20 mouse cellular contexts compared by ENCODE assay signal in the genomic region with DNA sequence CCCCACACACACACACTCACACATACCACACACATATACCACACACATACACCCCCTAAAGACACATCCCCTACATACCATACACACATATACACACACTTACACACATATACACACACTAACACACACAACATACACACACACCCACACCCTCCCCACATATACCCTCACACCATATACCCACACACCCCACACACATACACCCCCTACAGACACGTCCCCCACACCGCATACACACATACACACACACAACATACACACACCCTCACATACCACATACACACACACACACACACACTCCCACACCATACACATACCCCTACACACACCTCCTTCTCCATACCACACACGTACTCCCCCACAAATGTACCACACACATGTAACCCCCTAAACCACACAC. TPM values are rescaled to one million over a fixed set of nuclear protein-coding genes. Genes with fewer than 3 reads are reported as not detected.
A peak's percentile ranks its signal among the peaks of the same experiment; 100 is the strongest.
DNase-seq lines count a peak whose midpoint lies in the region; ATAC-seq and TF ChIP-seq lines count a peak whose summit lies in the region.
"Had no signal": no experiment of that assay in that cellular context is flagged by ENCODE, and none has a peak within 500 bp of the region (broad histone marks: within the 10 kb centered on the region; RNA-seq: fewer than 3 reads in every experiment).

No protein-coding gene starts in this region.

- H3K36me3 ChIP-seq in forebrain, embryonic 15.5 days = no peaks in the 10 kb centered on the region
- no peaks in the 10 kb centered on the region for H3K36me3 ChIP-seq in forebrain, embryonic 13.5 days (ENCODE audit: poor library complexity, severe bottlenecking)
- H3K36me3 ChIP-seq in lung, embryonic 16.5 days (ENCODE audit: control insufficient read depth, insufficient read depth, low read length) = no peaks in the 10 kb centered on the region
- H3K36me3 ChIP-seq in hindbrain, postnatal 0 days (ENCODE audit: insufficient read depth, low read length) = no peaks in the 10 kb centered on the region
- H3K36me3 ChIP-seq in stomach, postnatal 0 days (ENCODE audit: control insufficient read depth, insufficient read depth, low read length) = no peaks in the 10 kb centered on the region
- H3K36me3 ChIP-seq: heart, embryonic 10.5 days; neural tube, embryonic 12.5 days had no signal

- no peaks in the 10 kb centered on the region for H3K9me3 ChIP-seq in forebrain, embryonic 15.5 days
- no peaks in the 10 kb centered on the region for H3K9me3 ChIP-seq in forebrain, embryonic 13.5 days (replicated peaks)
- H3K9me3 ChIP-seq in lung, embryonic 16.5 days (ENCODE audit: control insufficient read depth, low read length) = peaks cover 4% of the 10 kb centered on the region; the same call in 1 of the 2 replicates
- no peaks in the 10 kb centered on the region for H3K9me3 ChIP-seq in hindbrain, postnatal 0 days (ENCODE audit: low read length)
- no peaks in the 10 kb centered on the region for H3K9me3 ChIP-seq in stomach, postnatal 0 days (ENCODE audit: control insufficient read depth, low read length)
- H3K9me3 ChIP-seq: heart, embryonic 10.5 days; limb, embryonic 13.5 days; neural tube, embryonic 12.5 days had no signal

- TF ChIP-seq EP300 in stomach, postnatal 0 days (optimal IDR thresholded peaks at IDR 0.05) = no peak

- ATAC-seq in forebrain, embryonic 15.5 days (replicated peaks) = peak; percentile 32; the same call in 1 of the 2 replicates
- ATAC-seq in forebrain, embryonic 13.5 days = no peak; the same call in 1 of the 2 replicates
- peak; percentile 31; the same call in 1 of the 2 replicates for ATAC-seq in lung, embryonic 16.5 days (ENCODE audit: low read depth)
- peak; percentile 56; the same call in 1 of the 2 replicates for ATAC-seq in hindbrain, postnatal 0 days
- ATAC-seq in stomach, postnatal 0 days (ENCODE audit: low FRiP score, low TSS enrichment) = peak; percentile 35; the same call in 1 of the 2 replicates
- ATAC-seq: forebrain, postnatal 0 days; lung, postnatal 0 days had no signal

- 96% methylated on average over 3 of the region's 3 CpGs for WGBS in forebrain, embryonic 15.5 days
- WGBS in forebrain, embryonic 13.5 days = 93% methylated on average over 3 of the region's 3 CpGs
- WGBS in lung, embryonic 16.5 days = 92% methylated on average over 3 of the region's 3 CpGs
- 94% methylated on average over 3 of the region's 3 CpGs for WGBS in lung, adult 2 months
- 96% methylated on average over 3 of the region's 3 CpGs for WGBS in hindbrain, postnatal 0 days
- WGBS in stomach, postnatal 0 days = 99% methylated on average over 3 of the region's 3 CpGs

- no peak overlapping the region for H3K27ac ChIP-seq in forebrain, embryonic 15.5 days (replicated peaks)
- H3K27ac ChIP-seq in forebrain, embryonic 13.5 days = no peak overlapping the region
- H3K27ac ChIP-seq in lung, embryonic 16.5 days (ENCODE audit: low read length) = no peak overlapping the region
- no peak overlapping the region for H3K27ac ChIP-seq in hindbrain, postnatal 0 days
- H3K27ac ChIP-seq in stomach, postnatal 0 days (replicated peaks) = no peak overlapping the region
- H3K27ac ChIP-seq: heart, embryonic 10.5 days; limb, embryonic 13.5 days; liver, embryonic 14.5 days; neural tube, embryonic 12.5 days had no signal

- no peak for TF ChIP-seq CTCF in lung, adult 2 months (IDR thresholded peaks at IDR 0.05; ENCODE audit: insufficient read depth, low read length)
- no peak for TF ChIP-seq CTCF in hindbrain, postnatal 0 days (IDR thresholded peaks at IDR 0.05; ENCODE audit: low read depth)
- no peak for TF ChIP-seq CTCF in stomach, postnatal 0 days (IDR thresholded peaks at IDR 0.05; ENCODE audit: low read depth)

- no peak overlapping the region for H3K9ac ChIP-seq in forebrain, embryonic 15.5 days (replicated peaks)
- no peak overlapping the region for H3K9ac ChIP-seq in forebrain, embryonic 13.5 days
- no peak overlapping the region for H3K9ac ChIP-seq in lung, embryonic 16.5 days (ENCODE audit: low read length)
- no peak overlapping the region for H3K9ac ChIP-seq in hindbrain, postnatal 0 days (replicated peaks; ENCODE audit: low read length)
- no peak overlapping the region for H3K9ac ChIP-seq in stomach, postnatal 0 days (ENCODE audit: low read length)
- H3K9ac ChIP-seq: forebrain, postnatal 0 days; limb, embryonic 13.5 days; liver, embryonic 14.5 days; neural tube, embryonic 12.5 days had no signal

- H3K4me2 ChIP-seq in forebrain, embryonic 15.5 days (replicated peaks) = no peak overlapping the region
- H3K4me2 ChIP-seq in forebrain, embryonic 13.5 days = no peak overlapping the region
- no peak overlapping the region for H3K4me2 ChIP-seq in lung, embryonic 16.5 days (ENCODE audit: low read depth, low read length)
- no peak overlapping the region for H3K4me2 ChIP-seq in hindbrain, postnatal 0 days (ENCODE audit: low read depth, low read length)
- no peak overlapping the region for H3K4me2 ChIP-seq in stomach, postnatal 0 days (replicated peaks; ENCODE audit: low read depth)
- H3K4me2 ChIP-seq: limb, embryonic 13.5 days; neural tube, embryonic 12.5 days had no signal

- H3K4me1 ChIP-seq in forebrain, embryonic 15.5 days = no peaks in the 10 kb centered on the region
- H3K4me1 ChIP-seq in forebrain, embryonic 13.5 days = no peaks in the 10 kb centered on the region
- H3K4me1 ChIP-seq in lung, embryonic 16.5 days (replicated peaks; ENCODE audit: control insufficient read depth, insufficient read depth, low read length) = peaks cover 8% of the 10 kb centered on the region
- H3K4me1 ChIP-seq in lung, adult 2 months (ENCODE audit: control insufficient read depth, insufficient read depth, low read length) = peaks cover 2% of the 10 kb centered on the region; the same call in 1 of the 2 replicates
- no peaks in the 10 kb centered on the region for H3K4me1 ChIP-seq in hindbrain, postnatal 0 days (ENCODE audit: insufficient read depth, low read length)
- H3K4me1 ChIP-seq in stomach, postnatal 0 days (replicated peaks; ENCODE audit: control insufficient read depth, insufficient read depth) = no peaks in the 10 kb centered on the region

- TF ChIP-seq POLR2A in lung, adult 2 months (IDR thresholded peaks at IDR 0.05; ENCODE audit: borderline replicate concordance, extremely low read depth, low read depth, low read length) = no peak

- H3K4me3 ChIP-seq in forebrain, embryonic 15.5 days = no peak overlapping the region
- H3K4me3 ChIP-seq in forebrain, embryonic 13.5 days = no peak overlapping the region
- no peak overlapping the region for H3K4me3 ChIP-seq in lung, embryonic 16.5 days (ENCODE audit: low read length)
- no peak overlapping the region for H3K4me3 ChIP-seq in lung, adult 2 months (replicated peaks; ENCODE audit: extremely low read depth, low read depth, low read length)
- no peak overlapping the region for H3K4me3 ChIP-seq in hindbrain, postnatal 0 days (ENCODE audit: low read length)
- H3K4me3 ChIP-seq in stomach, postnatal 0 days (ENCODE audit: low read depth, low read length) = no peak overlapping the region
- H3K4me3 ChIP-seq: heart, embryonic 10.5 days; limb, embryonic 13.5 days; neural tube, embryonic 12.5 days had no signal

- no peaks in the 10 kb centered on the region for H3K27me3 ChIP-seq in forebrain, embryonic 15.5 days
- peaks cover 10% of the 10 kb centered on the region; the same call in 1 of the 2 replicates for H3K27me3 ChIP-seq in forebrain, embryonic 13.5 days
- no peaks in the 10 kb centered on the region for H3K27me3 ChIP-seq in lung, embryonic 16.5 days (ENCODE audit: control insufficient read depth, insufficient read depth, low read depth, low read length)
- no peaks in the 10 kb centered on the region for H3K27me3 ChIP-seq in hindbrain, postnatal 0 days (ENCODE audit: insufficient read depth, low read length)
- H3K27me3 ChIP-seq in stomach, postnatal 0 days (ENCODE audit: control insufficient read depth, insufficient read depth, low read length) = no peaks in the 10 kb centered on the region
- H3K27me3 ChIP-seq: limb, embryonic 13.5 days; neural tube, embryonic 12.5 days had no signal

- DNase-seq in lung, adult 2 months = no peak
- no peak for DNase-seq in hindbrain, postnatal 0 days (ENCODE audit: low spot score)
- DNase-seq in stomach, postnatal 0 days (ENCODE audit: low spot score) = no peak
- DNase-seq in heart, adult 18-20 months = no peak
- DNase-seq: adrenal gland, postnatal 36 days; cerebellum, adult 11-12 months; cerebellum, postnatal 25 days; embryo, embryonic 11 days; forebrain, postnatal 0 days; heart, postnatal 14 days; kidney, postnatal 4 days; thymus, postnatal 25 days had no signal

RNA-seq across cellular contexts. Expression of a gene that starts 42.8 kb away (rescaled TPM):
- polyA plus RNA-seq in forebrain, embryonic 15.5 days (2015; fragmentation: Nextera tagmentation; extraction: Ambion mirVana) = 18.1 and 20.3 TPM in 2 replicates
- polyA plus RNA-seq in forebrain, embryonic 13.5 days (2015; fragmentation: Nextera tagmentation; extraction: Ambion mirVana) = 14.7 and 18.2 TPM in 2 replicates
- 9.0 and 10.5 TPM in 2 replicates for polyA plus RNA-seq in lung, embryonic 16.5 days (2015; fragmentation: Nextera tagmentation; extraction: Ambion mirVana)
- polyA plus RNA-seq in lung, adult 2 months (2012; rRNA removed) = 41.8 and 43.1 TPM in 2 replicates
- total RNA-seq in hindbrain, postnatal 0 days (2014; rRNA removed) = 30.3 and 30.9 TPM in 2 replicates
- polyA plus RNA-seq in hindbrain, postnatal 0 days (2015; fragmentation: Nextera tagmentation; extraction: Ambion mirVana) = 14.6 and 15.3 TPM in 2 replicates
- polyA plus RNA-seq in stomach, postnatal 0 days (2015; fragmentation: Nextera tagmentation; extraction: Ambion mirVana) = 6.4 and 7.0 TPM in 2 replicates
- total RNA-seq in heart, adult 18-20 months (2021) = 1 to 10 TPM; 2.9 to 4.3 TPM
